ENCODE assay signal across 8 mouse cellular contexts in genomic region chr1:20605489-20605888, GRCm38 (mm10).
"Had no signal": no experiment of that assay in that cellular context is flagged by ENCODE, and none has a peak within 500 bp of the region (broad histone marks: within the 10 kb centered on the region; RNA-seq: fewer than 3 reads in every experiment).

No protein-coding gene starts in this region.

- H3K4me1 ChIP-seq: limb, embryonic 13.5 days had no signal

- DNase-seq: left cerebral cortex, postnatal 4 days; lung, adult 18-20 months; right cerebral cortex, adult 18-20 months; right cerebral cortex, postnatal 25 days; thymus, postnatal 36 days had no signal

- H3K4me3 ChIP-seq: limb, embryonic 13.5 days had no signal

- ATAC-seq: midbrain, embryonic 16.5 days had no signal

- H3K27me3 ChIP-seq: limb, embryonic 13.5 days had no signal

- H3K4me2 ChIP-seq: limb, embryonic 13.5 days had no signal

- H3K36me3 ChIP-seq: limb, embryonic 13.5 days had no signal

- H3K27ac ChIP-seq: limb, embryonic 13.5 days; liver, embryonic 14.5 days had no signal

- H3K9ac ChIP-seq: limb, embryonic 13.5 days; liver, embryonic 14.5 days had no signal

- H3K9me3 ChIP-seq: limb, embryonic 13.5 days had no signal
